Mouse (Mus musculus) ES-Bruce4 (cell line): ENCODE results near the gene Cdr2l. TPM values are rescaled to one million over a fixed set of nuclear protein-coding genes. Genes with fewer than 3 reads are reported as not detected.

Source experiments
- H3K27ac ChIP-seq: 2 replicates; pipeline ENCODE4 v1.5.1; 2012; ENCODE audit warnings: low read length, inconsistent platforms; ENCODE audit not compliant: insufficient read depth
- H3K27me3 ChIP-seq: 2 replicates; pipeline ENCODE4 v1.6.1; 2012; ENCODE audit warnings: mild to moderate bottlenecking, low read length, inconsistent platforms; ENCODE audit not compliant: control insufficient read depth, poor library complexity, insufficient read depth, severe bottlenecking
- H3K36me3 ChIP-seq: 2 replicates; pipeline ENCODE4 v1.6.1; 2012; ENCODE audit warnings: inconsistent platforms, mild to moderate bottlenecking, low read length, moderate library complexity; ENCODE audit not compliant: control insufficient read depth, poor library complexity, insufficient read depth, severe bottlenecking
- H3K4me1 ChIP-seq: one replicate; pipeline ENCODE4 v1.8.1; 2011; ENCODE audit warnings: low read length; ENCODE audit not compliant: control insufficient read depth, insufficient read depth
- H3K4me3 ChIP-seq: 2 replicates; pipeline ENCODE4 v1.5.1; 2011; ENCODE audit warnings: low read depth, mild to moderate bottlenecking, low read length
- H3K9ac ChIP-seq: 2 replicates; pipeline ENCODE4 v1.6.1; 2012; ENCODE audit warnings: low read depth, mild to moderate bottlenecking, inconsistent platforms; ENCODE audit not compliant: poor library complexity, severe bottlenecking
- H3K9me3 ChIP-seq: replicated peaks from 2 replicates; pipeline ENCODE4 v1.6.1; 2012; ENCODE audit warnings: mild to moderate bottlenecking, low read length, inconsistent platforms; ENCODE audit not compliant: control insufficient read depth, poor library complexity, insufficient read depth, severe bottlenecking
- CTCF ChIP-seq: IDR thresholded peaks from one replicate; pipeline ENCODE4 v1.8.1; 2011; ENCODE audit warnings: low read depth, low read length
- EP300 ChIP-seq: IDR thresholded peaks from 2 replicates; pipeline ENCODE4 v1.6.1; 2011; ENCODE audit warnings: low read depth, low read length; ENCODE audit not compliant: insufficient read depth
- POLR2A ChIP-seq: IDR thresholded peaks from one replicate; pipeline ENCODE4 v1.8.1; 2011; ENCODE audit warnings: low read length; ENCODE audit not compliant: insufficient read depth
- polyA plus RNA-seq: library from polyadenylated mRNA; stranded (reverse); fragments of >200 nt; gene quantifications from 2 replicates; pipeline ENCODE4 v1.2.4, GENCODE M21; 2011; ENCODE audit warnings: low read depth; ENCODE audit not compliant: missing spikeins, insufficient read depth, insufficient read length

Gene Cdr2l
- polyA plus RNA-seq, result 12.3 and 14.1 TPM in 2 replicates

DNA sequence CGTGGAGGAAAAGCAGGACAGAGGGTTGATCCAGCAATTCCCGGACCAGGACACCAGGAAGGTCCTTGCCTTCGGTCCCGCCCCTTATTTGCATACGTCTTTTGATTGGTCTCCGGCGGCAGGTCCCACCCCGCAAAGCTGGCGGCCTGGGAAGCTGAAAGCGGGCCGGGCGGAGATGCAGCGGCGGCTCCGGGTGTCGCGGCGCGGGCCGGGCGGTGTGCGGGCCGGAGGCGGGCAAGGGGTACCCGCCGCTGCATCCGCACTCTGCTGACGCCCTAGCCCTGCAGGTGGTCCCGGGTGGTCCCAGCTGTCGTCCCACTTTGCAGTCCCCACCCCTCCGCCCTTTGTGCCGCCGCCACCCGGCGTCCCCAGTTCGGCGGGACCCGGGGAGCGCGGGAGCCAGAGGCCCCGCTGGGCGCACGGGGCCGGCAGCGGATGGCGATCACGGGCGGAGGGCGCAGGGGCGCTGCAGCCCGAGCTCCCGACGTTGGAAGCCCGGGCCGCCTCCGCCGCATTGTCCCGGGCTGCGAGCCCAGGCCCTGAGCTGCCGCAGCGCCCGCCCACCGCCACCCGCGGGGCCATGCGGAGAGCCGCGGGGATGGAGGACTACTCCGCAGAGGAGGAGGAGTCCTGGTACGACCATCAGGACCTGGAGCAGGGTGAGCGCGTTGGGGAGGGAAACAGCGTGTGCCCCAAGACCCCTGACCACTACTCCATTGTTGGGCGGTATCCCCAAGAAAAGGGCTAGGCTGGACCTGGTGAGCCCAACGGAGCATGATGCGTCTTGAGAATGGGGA lies at the start of gene Cdr2l:
TSS of gene Cdr2l (plus strand) at position 174 of the 797 bp plus-strand sequence.
- Histone ChIP-seq H3K27me3 (no peaks in the 10 kb centered on the region), H3K27ac (peak within 1 kb of the TSS; percentile 10; the same call in 1 of the 2 replicates), H3K9me3 (no peaks in the 10 kb centered on the region), H3K36me3 (no peaks in the 10 kb centered on the region), H3K4me3 (peak within 1 kb of the TSS; percentile 96), H3K4me1 (peaks cover 7% of the 10 kb centered on the region), H3K9ac (peak within 1 kb of the TSS; percentile 87)
- no peak for TF ChIP-seq CTCF

DNA sequence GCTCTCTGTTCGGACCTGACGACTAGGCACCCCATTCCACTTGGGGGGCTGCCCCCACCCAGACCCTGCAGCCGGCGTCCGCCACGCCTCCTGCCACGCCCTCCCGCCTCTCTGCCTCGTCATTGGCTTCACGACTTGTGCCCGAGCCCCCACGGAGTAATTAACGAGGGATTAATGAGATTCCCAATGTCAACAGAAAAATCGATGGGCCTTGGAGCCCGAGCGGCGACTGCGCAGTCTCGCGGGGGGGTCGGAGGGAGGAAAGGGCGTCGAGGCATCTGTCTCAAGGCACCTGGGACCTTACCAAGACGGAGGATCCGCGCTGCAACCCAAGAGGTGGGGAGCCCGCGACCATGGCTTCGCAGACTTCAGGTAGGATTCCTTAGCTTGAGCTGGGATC lies 47.2 kb upstream of the Cdr2l start, which contains the start of gene Otop3:
TSS of gene Otop3 (plus strand) at position 201 of the 400 bp plus-strand sequence.
- no peak for TF ChIP-seq POLR2A
- no peak for TF ChIP-seq CTCF
- no peak for TF ChIP-seq EP300
- Histone ChIP-seq H3K9ac (no peak within 1 kb of the TSS), H3K27me3 (0 out of 2 replicates have a peak, but pooled peaks cover 3% of the 10 kb centered on the region), H3K27ac (no peak within 1 kb of the TSS), H3K4me3 (no peak within 1 kb of the TSS), H3K9me3 (no peaks in the 10 kb centered on the region), H3K4me1 (no peaks in the 10 kb centered on the region), H3K36me3 (no peaks in the 10 kb centered on the region)

DNA sequence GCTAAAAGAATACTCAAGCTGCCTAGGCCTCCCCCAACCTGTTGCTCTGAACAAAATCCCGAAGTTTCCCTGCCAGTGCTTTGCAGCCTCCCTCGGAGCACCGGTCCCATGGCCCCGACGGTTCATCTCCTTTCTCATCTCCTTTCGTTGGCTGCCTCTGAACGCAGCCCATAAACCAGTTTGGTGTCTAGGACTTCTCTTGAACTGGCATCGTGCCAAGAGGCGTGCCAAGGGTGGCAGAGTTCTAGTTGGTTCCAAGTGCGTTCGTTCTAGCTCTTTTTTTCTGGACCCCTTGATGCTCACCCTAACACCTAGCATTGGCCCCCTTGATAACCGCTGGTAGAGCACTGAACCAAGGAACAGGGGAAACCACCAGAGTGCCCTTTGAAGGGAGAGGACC lies 46.5 kb upstream of the Cdr2l start:
- Histone ChIP-seq H3K9ac (no peak overlapping the region), H3K27me3 (0 out of 2 replicates have a peak, but pooled peaks cover 3% of the 10 kb centered on the region)
- no peak for TF ChIP-seq POLR2A

GRCm38 (mm10) chr11:115336115-115336514 lies 45.6 kb upstream of the Cdr2l start:
- H3K27me3 ChIP-seq, result 0 out of 2 replicates have a peak, but pooled peaks cover 3% of the 10 kb centered on the region
- no peak overlapping the region for H3K27ac ChIP-seq
- H3K4me1 ChIP-seq, result no peaks in the 10 kb centered on the region
- no peak overlapping the region for H3K4me3 ChIP-seq
- TF ChIP-seq CTCF, result no peak
- H3K9ac ChIP-seq, result no peak overlapping the region
- no peaks in the 10 kb centered on the region for H3K36me3 ChIP-seq
- H3K9me3 ChIP-seq, result no peaks in the 10 kb centered on the region

More for the DNA sequence above, 46.5 kb upstream of the Cdr2l start:
- H3K4me1 ChIP-seq, result no peaks in the 10 kb centered on the region
- H3K4me3 ChIP-seq, result no peak overlapping the region
- H3K27ac ChIP-seq, result no peak overlapping the region
- H3K9me3 ChIP-seq, result no peaks in the 10 kb centered on the region
- H3K36me3 ChIP-seq, result no peaks in the 10 kb centered on the region

DNA sequence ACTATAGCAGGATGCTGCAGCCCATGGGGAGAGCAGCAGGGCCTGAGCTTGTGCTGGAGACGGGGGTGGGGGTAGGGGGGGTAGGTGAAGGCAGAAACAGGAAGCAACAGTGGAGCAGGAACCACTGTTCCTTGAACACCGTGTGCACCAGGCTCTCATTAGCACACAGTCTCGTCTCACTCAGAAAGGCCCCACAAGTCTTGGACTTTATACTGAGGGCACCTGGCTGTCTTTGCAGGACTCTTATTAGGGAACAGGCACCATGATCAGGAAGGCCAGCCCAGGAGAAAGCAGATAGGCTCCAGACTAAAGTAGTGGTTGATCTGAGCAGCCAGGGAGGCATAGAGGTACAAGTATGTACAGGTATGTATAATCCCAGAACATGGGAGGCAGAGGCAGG lies 44.4 kb upstream of the Cdr2l start:
- Histone ChIP-seq H3K27me3 (0 out of 2 replicates have a peak, but pooled peaks cover 3% of the 10 kb centered on the region), H3K27ac (no peak overlapping the region), H3K4me1 (no peaks in the 10 kb centered on the region), H3K4me3 (no peak overlapping the region), H3K9ac (no peak overlapping the region), H3K36me3 (no peaks in the 10 kb centered on the region), H3K9me3 (no peaks in the 10 kb centered on the region)
- TF ChIP-seq POLR2A, result no peak
- no peak for TF ChIP-seq CTCF
- TF ChIP-seq EP300, result no peak

- Histone ChIP-seq H3K4me3 (no peak overlapping the region), H3K9me3 (no peaks in the 10 kb centered on the region), H3K27me3 (0 out of 2 replicates have a peak, but pooled peaks cover 3% of the 10 kb centered on the region), H3K9ac (no peak overlapping the region), H3K27ac (no peak overlapping the region), H3K4me1 (no peaks in the 10 kb centered on the region), H3K36me3 (no peaks in the 10 kb centered on the region)
- TF ChIP-seq EP300, result no peak
- no peak for TF ChIP-seq CTCF
Measured at GRCm38 (mm10) chr11:115337826-115338225, 43.9 kb upstream of the Cdr2l start.
